Mouse (Mus musculus) urinary bladder, postnatal 4 days (tissue): ENCODE results near the gene 1700037H04Rik.
A peak's percentile ranks its signal among the peaks of the same experiment; 100 is the strongest.

Experiments
- DNase-seq, 2 experiments: peaks; one replicate each; pipeline ENCODE4 v3.0.0; 2021 to 2022; ENCODE audit warnings: low spot score in 2 of 2

The 1700037H04Rik gene

DNA sequence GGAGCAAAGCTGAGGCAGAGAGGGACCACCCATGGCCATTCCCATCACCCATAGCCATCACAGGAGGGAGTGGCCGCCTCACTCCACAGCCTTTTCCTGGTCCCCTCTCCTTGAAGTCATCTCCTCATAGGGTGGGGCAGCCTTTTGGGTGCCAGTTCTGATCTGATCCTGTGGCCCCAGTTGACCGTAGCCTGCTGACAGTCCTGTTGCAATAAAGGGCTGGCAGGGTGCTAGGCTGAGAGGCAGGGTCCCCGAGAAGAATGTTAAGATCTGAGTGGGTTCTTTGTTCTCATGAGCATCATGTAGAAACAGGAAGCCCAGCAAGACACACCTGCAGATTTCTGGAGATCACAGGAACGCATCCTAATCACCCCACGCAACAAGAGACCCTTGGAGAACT is 31.7 kb downstream of the 1700037H04Rik start:
- peak; percentile 17 to 57 for DNase-seq

GRCm38 (mm10) chr2:131127161-131127730 is 32.6 kb downstream of the 1700037H04Rik start, which contains the start of gene Hspa12b:
Gene Hspa12b (plus strand): TSS chr2:131127280.
- peak; percentile 74 for DNase-seq

GRCm38 (mm10) chr2:131125964-131126815 is 33.7 kb downstream of the 1700037H04Rik start:
- DNase-seq: peak; percentile 13 to 50

- DNase-seq: peak in 1 of 2 experiments; percentile 41
Measured at GRCm38 (mm10) chr2:131125157-131125963, 34.5 kb downstream of the 1700037H04Rik start.

GRCm38 (mm10) chr2:131124166-131124565 is 35.7 kb downstream of the 1700037H04Rik start:
- peak in 1 of 2 experiments; percentile 52 for DNase-seq

GRCm38 (mm10) chr2:131118968-131119574 is 40.8 kb downstream of the 1700037H04Rik start:
- peak in 1 of 2 experiments; percentile 44 for DNase-seq

DNA sequence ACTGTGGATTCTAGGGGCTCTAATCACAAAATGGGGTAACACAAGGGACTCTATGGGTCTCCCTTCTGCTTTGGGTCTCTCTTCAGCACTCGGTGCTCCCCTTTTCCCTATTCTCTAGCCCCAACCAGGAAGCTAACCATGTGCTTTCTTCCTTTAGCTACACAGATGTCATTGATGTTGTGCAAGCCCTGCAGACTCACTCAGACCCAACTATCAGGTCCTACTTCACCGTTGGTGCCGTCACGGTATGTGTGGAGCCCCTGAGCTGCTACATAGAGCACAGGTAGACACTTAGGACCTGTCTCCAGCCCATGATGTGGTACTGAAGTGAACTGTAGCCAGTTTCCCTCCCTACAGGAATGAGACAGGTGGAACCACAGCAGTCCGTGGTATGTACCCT is 53.9 kb downstream of the 1700037H04Rik start:
- DNase-seq: peak; percentile 13 to 43

- peak in 1 of 2 experiments; percentile 38 for DNase-seq
Measured at GRCm38 (mm10) chr2:131105061-131105460, 54.8 kb downstream of the 1700037H04Rik start.

- DNase-seq: peak; percentile 18 to 57
Measured at GRCm38 (mm10) chr2:131104021-131104420, 55.9 kb downstream of the 1700037H04Rik start.

GRCm38 (mm10) chr2:131101530-131101929 is 58.4 kb downstream of the 1700037H04Rik start:
- DNase-seq: no peak

- no peak for DNase-seq
Measured at GRCm38 (mm10) chr2:131097087-131097486, 62.8 kb downstream of the 1700037H04Rik start.
